Mouse (Mus musculus): ENCODE measurements around the gene Leap2.
A peak's percentile ranks its signal among the peaks of the same experiment; 100 is the strongest.
"Not testable (repeated sequence)": the region's sequence is repeated elsewhere in the genome, so short reads cannot be mapped to it uniquely, and the experiment has no call there.

The Leap2 gene

DNA sequence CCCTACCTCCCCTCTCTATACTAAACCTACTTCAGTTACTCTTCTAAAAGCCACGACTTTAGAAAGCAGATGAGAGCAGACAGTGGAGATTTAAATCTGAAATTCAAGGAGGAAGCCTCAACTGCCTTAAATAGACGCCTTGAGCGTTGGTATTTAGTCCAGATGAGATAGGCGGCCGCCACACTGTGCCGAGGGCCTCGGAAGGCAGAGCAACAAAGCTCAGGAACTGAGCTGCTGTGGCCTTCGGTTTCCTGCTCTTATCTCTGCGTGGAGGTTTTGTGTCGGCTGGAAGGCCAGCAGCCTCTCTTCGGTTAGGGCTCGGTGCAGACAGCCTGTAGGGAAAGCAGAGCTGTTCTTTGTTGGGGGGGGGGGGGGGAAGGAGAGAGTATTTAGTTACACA is 19.0 kb upstream of the Leap2 start:
- no peak for DNase-seq

DNA sequence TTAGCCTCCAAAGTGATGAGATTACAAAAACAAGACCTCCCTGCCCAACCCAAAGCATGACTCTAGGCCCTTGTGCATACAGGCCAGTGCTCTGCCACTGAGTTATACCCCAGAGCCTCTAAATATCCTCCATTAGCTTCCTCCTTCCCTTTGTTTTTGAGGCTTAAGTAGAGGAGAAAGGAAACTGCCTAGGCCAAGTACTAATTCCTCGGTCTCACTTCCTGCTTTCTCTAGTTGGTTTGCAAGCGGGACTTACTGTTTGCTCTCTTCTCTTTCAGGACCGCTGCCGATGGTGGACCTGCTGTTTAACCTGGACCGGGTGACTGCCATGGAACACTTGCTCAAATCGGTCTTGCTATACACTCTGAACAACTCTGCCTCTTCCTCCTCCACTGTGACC is 13.4 kb upstream of the Leap2 start:
- no peak for DNase-seq

DNA sequence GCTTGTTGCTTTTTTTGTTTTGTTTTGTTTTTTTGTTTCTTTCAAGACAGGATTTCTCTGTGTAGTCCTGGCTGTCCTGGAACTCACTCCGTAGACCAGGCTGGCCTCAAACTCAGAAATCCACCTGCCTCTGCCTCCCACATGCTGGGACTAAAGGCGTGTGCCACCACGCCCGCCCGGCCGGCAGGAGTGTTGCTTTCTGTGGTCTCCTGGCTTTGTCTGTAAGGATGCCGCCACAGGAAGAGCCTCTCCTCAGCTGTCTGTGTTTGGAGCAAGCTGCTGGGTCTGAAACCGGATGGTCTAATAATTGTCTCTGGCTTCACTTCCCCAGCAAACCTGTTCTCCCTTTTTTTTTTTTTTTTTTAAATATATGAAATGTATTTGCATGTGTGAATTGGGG is 12.5 kb upstream of the Leap2 start:
- no peak for DNase-seq

DNA sequence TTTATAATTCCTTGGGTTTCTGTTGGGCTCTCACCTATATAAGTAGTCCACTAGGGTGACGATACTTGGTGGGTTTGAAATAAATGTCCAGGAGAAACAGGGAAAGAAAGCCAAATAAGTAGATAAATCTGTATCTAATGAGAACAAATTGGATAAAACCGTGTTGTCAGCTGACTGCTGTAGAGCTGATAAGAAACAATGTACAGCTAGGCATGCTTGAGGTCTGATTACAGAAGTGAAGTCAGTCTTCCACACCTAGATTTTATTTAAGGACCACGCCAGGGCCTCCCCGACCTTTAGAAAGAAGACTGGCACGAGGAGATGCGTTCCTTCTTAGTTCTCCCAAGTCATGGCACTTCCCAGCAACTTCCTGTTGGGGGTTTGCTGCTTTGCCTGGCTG is 10.1 kb upstream of the Leap2 start:
- DNase-seq: no peak

DNA sequence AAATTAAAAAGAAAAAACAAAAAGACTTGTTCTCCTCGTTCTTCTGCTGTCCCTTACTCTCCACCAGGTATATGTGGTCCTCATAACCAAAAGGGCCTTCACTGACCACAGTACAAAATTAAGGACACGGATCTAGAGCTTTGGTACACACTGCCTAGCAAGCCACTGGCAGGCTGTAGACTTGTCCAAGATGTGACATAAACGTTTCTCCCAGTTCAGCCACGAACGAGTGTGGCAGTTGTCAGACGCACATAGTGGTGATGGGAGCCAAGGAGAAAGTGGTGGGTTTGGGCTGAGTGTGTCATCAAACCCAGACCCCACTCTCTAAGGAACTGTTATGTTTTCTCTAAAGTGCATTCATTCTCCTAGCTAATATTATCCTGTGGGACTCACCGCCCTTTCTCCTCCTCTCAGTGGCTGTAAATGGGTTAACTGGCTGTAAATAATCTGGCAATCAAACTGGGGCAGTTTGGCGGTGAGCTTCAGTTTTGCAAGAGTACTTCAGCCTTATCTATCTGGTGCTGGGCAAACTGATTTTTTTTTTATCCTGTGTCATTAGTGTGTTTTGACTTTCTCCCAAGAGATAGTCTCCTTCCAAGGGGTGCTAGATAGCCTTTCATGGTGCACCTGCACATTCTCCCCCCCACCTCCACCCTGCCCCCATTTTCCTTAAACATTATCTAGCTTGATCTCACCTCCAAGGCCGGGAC is 8.5 kb upstream of the Leap2 start:
- no peak for DNase-seq

DNA sequence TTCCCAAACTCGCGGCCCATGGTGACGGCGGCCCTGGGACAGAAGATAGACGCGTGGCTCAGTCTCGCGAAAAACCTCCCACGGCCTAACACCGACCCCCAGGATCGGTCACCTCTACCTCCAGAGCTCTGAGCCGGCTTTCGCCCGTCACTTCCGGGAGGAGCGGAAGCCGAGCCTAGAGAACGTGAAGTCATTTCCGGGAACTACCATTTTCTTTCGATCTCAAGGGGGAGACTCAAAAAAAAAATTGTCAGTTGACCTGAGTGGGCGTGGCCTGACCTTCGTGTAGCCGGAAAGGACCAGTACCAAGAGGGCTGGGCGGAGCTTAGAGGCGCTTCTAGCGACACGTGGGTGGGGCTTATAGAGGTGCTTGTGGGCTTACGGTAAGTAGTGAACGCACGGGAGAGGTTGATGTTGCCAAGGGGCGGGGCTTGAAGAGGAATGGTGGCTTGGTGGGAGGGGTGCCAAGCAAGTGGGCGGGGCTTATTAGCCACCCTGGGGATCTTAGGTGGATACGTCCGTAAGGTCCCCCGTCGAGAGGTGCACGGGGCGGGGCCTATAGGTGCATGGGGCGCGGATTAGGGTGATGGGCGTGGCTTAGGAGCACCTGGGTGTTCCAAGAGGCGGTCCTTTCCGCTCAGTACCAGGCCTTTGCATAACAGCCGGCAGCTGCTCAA is 7.8 kb upstream of the Leap2 start, which contains the start of the genes Uqcrq and Gdf9:
Gene Uqcrq, minus strand, starts transcription at position 162 of the 677 bp plus-strand sequence.
Gene Gdf9, plus strand, starts transcription at position 354 of the 677 bp plus-strand sequence.
- DNase-seq: peak; percentile 99

DNA sequence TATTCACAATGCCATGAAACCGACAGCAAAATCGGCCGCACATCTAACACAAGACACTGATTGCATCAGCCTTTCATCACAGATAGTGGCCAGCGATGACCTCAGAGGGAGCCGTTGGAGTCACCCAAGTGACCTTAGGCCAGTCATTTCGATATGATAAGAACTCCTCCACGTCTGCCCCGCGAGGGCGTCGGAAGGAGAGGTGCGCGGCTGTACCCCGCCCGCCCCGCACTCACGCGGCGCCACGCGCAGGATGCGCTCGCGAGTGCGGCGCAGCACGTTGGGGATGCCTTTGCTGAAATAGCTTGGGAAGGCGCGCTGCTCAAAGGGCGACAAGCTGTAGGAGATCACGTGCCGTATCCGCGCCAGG is 7.3 kb upstream of the Leap2 start:
- DNase-seq: no peak

DNA sequence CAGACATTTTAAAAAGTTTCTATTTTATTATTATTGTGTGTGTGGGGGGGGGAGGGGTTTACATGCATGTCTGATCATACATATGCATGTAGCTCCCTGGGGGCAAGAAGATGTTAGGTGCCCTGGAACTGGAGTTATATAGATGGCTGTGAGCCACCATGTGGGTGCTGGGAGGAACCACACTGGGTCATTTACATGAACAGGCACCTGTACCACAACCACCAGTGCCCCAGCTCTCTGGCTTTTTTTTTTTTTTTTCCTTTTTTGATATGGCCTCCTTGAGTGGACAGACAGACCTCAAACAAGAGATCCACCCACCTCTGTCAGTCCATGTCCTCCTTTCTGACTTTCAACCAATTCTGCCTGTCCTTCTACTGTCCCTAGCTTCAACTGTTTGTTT is 6.2 kb upstream of the Leap2 start:
- no peak for DNase-seq

DNA sequence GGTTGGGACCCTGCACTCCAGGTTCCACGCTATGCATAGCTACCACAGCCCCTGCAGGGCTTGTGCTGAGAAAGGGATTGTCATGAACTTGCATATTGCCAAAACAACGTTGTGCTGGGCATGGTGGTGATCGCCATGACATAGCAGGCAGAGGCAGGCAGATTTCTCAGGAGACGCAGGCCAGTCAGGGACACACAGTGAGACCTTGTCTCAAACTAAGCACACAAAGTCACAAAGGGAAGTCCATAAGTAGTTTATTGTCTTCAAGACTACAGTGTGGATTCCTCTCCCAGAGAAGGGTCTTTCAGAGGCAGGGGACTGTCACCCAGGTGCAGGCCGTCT is 5.7 kb upstream of the Leap2 start:
- no peak for DNase-seq

DNA sequence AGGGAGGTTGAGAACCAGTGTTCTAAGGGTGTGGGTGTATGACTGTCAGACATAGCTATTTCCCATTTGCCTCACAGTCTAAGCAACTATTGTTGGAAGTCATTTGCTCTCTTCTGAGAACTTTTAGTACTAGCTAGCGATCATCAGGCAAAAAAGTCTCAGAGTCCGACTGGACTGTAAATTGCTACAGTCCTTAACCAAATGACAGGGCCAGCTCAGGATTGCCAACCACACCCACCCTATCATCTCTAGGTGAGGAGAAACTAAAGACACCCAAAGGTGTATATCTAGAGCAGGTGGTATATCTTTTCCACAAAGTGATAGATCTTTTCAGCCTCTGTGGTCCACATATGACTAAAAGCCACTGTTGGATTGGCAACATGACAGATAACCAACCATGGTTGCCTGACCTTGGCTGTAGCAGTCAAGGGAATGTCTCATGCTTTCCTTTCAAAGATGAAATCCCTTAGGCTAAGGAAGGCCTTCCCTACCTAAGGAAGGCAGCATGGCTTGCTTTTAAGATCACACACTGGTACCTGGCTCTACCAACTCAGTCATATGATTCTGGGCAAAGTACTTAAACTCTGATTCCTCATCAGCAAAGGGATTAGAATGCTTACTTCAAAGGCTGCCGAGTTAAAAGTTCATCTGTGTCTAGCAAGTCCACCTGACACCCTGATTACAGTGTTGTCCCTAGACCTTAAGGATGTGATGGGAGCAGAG is 5.2 kb upstream of the Leap2 start:
- no peak for DNase-seq

DNA sequence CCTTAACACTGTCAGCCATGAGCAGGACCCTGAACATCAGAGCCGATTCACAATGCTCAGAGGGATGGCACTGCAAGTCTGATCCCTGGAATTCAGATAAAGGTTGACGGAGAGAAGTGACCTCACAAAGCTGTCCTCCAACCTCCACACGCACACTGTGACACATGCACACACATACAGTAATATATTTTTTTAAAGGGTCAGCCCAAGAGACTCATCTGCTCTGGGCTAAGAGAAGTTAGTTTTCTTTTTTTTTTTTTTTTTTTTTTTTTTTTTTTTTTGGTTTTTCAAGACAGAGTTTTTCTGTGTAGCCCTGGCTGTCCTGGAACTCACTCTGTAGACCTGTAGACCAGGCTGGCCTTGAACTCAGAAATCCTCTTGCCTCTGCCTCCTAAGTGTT is 3.9 kb upstream of the Leap2 start:
- DNase-seq: not testable (repeated sequence)

DNA sequence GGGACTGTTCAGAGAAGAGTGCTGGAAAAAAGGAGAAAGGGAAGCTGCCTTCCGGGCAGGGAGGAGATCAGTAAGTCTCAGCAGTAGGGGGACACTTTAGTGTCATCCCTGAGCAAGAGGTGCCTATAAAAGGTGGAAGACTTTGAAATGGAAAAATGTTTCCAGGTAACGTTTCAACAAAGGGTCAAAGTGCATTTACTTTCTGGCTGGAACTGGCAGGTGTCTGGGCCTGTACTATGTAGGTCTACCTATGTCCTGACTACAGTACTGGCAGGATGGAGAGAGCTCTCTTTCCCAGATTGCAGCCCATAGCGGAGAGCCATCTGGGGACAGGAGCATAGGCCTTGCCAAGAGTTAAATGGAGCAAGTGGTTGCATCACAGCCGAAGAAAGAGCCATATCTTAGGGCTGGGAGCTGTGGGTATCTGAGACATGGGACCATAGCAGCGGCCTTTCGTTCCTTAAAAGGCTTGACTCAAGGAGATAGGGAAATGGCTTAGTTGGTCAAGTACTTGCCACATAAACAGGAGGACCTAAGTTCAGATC is 2.8 kb upstream of the Leap2 start:
- DNase-seq: no peak

DNA sequence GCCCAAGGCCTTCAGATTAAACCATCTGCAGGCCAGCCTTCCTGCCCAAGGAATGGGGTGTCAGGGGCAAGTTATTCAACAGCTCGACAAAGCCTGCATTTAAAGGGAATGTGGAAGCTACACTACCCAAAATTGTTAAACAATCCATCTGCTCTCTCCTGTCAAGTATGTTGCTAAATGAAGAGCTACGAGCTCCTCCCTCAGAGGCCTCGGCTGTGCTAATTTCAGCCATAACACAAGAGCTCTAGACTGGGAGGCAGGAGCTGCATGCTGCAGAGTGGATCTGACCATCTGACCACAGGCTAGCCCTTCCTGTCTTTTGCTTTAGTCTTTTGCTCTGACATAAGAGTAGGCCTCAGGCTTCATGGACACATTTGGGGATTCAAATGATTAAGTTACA is 2.3 kb upstream of the Leap2 start:
- no peak for DNase-seq

DNA sequence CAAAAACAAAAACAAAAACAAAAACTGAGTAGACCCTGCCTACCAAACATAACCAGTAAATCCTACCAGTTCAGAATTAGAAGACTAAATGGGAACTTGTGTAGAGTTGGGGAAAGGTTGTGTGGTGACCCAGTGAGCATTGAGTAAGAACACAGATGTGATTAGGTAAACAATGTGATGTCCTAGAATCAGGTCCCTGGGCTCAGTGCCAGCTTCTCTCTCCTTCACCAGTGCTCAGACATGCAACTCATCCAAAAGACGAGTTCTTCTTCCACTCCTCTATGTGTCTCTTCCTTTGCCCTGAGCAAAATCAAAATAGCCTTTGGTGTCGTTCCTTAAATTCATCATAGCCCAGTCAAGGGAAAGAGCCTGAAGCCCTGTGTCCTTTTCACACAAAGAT is 1.9 kb upstream of the Leap2 start:
- DNase-seq: no peak

DNA sequence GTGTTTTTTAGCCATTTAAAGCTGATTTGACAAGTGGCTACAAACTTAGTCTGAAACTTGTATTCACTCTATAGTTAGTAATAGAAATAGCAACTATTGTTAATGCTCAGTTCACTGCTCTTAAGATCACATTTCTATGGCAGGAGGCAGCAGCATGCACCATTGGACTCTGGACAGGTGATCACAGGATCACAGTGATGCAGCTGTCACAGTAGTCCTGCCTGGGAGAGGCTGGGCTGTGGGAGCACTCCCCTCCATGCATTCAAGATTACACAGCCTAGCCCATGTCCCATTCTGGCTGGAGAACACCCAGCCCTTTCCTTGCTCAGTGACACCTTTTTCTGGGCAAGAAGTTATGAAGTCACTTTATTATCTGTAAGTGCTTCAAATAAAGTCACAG is 4.9 kb downstream of the Leap2 start:
- no peak for DNase-seq

DNA sequence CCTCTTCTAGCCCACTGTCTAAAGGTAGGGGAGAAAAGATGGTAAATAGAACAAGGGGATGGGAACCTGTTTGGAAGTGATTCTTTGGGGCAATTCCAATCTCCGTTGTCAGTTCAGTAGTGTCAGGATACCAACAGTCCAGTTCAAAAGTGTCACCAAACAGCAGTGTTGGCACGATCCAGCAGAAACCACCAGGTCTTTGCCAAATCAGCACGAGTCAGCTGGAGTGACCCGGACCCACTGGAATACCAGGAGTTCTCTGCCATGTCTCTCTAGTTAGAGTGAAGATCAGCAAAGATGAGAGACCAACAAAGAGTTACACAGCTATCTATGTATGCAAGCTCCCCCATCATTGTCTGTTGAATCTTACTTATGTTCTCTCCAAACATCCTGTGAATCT is 9.1 kb downstream of the Leap2 start:
- no peak for DNase-seq

DNA sequence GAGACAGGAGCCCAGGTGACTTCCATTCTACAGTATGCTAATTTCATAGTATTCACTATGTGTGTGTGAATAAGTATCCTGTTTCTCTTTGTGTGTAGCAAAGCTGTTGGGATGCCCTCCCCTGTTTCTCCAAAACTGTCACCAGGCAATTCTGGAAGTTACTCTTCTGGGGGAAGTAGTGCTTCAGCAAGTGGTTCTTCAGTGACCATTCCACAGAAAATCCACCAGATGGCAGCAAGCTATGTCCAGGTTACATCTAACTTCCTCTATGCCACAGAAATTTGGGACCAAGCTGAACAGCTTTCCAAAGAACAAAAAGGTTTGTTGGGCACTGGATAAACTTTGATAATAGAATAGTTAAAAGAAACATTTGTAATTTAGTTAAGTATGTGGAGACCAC is 11.2 kb downstream of the Leap2 start:
- DNase-seq: no peak

DNA sequence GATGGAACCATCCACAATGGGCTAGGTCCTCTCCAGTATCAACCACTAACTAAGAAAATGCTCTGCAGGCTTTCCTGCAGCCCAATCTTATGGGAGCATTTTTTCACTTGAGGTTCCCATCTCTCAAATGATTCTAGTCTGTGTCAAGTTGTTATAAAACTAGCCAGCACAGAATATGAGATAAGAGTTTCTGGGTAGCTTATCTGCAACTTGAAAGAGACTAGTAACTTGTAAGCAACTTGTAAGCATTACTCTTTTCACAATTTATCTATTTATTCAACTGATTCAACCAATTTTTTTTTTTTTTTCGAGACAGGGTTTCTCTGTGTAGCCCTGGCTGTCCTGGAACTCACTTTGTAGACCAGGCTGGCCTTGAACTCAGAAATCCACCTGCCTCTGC is 19.3 kb downstream of the Leap2 start:
- DNase-seq: no peak

DNA sequence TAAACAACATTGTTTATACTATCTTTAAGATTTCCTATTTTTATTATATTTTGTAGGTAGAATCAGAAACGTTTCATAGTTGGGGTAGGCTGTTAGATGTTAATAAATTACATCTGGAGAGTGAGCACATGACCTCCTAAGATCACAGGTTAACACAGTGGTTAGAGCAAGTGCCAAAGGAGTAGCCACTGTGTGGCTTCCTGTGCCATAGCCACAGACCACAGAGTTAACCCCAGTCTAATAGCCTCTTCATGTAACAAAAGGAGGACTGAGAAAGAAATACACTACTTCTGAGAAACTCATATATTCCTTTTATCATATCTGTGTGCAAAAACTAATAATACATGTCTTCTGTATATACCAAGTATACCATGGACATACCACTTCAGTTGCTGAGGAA is 29.1 kb downstream of the Leap2 start:
- DNase-seq: no peak

DNA sequence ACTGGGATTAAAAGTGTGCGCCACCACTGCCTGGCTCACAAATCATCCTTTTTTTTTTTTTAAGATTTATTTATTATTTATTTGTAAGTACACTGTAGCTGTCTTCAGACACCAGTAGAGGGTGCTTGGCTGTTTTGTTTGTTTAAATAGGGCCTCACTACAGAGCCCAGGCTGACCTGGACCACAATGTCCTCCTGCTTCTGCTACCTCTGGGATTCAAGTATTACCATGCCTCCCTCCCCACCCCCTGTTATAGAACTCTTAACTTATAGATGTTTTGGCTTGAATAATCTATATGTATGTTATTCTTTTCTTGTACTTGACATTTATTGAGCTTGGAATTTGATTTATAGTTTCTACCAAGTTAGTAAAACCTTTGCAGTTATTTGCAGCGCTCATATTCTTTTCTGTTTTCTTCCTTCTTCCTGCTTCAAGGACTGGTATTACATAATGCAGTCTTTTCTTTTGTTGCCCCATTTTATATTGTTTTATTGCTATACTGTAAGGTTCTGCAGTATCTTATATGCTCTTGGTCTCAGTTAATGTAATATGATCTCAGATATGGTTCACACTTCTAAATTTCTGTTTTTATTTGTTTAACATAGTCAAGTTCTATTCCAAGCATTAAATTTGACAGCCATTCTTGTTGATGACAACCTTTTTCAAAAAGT is 39.1 kb downstream of the Leap2 start:
- DNase-seq: no peak

DNA sequence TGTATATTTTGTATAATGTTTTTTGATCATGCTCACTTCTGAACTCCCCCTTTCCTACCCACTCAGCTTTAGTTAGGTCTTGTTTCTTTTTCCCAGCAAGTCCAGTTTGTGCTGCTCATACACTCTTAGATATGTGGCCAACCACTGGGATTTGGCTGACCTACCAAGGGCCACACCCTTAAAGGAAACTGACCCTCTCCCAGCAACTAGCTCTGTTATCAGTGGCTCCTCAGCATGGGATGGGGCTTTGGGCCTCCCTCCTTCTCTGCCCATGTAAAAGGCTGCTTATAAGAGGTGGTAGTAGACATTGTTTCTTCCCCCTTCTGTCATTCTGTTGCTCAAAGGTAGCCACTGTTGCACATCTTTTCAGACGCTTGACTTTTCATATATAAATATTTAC is 44.1 kb downstream of the Leap2 start:
- DNase-seq: no peak

All from right cerebral cortex, adult 18-20 months (tissue).